Mouse (Mus musculus) B cell, adult 2 months (primary cell): ENCODE results near the gene Apba3.

ENCODE experiments used
- DNase-seq, 2 experiments: peaks; one replicate each; pipeline ENCODE4 v3.0.0; 2022

Gene Apba3

DNA sequence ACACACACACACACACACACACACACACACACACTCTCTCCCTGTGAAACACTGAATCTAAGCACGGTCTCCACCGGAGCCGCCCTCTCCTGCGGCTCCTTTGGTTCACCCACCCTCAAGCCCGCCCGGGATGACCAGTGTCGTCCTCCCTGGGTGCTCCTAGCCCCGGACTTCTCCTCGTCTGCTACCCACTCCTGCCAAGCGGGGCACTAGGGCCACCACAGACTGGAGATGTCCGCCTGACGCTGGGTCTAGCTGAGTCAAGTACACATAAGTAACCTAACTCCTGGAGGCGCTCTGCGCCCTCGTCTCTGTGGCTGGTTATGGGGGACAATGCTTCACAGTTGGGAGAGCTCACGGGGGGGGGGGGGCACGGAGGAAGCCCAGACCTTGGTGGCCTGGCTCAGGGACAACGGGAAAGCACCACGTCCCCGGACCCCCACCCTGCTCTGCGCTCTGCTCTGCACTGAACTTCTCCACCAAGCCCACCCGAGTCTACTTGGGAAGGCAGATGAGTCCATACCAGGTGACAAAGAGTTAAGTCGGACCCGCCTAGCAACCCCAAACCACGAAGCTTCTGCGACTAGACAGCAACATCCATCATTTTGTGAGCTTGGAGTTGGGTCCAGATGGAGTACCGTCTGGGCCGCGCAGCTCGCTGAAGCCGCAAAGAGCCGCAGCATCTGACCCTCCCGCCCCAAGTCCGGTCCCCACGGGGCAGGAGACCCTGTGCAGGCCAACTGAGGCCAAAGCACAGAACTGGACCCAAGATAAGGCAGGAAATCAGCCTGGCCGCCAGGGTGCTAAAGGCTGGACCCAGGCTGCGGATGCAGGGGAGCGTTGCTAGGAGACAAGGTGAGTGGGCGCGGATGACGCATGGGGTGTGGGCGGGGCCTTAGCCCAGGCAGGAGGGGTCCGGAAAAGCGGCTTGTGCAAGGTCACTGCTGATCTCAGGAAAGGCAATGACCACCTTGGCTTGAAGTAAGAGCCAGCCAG lies 14.0 kb upstream of the Apba3 start, which contains the start of gene Matk:
Gene Matk (plus strand): TSS at position 512 of the 996 bp plus-strand sequence.
- DNase-seq: peak; percentile 81 to 82

DNA sequence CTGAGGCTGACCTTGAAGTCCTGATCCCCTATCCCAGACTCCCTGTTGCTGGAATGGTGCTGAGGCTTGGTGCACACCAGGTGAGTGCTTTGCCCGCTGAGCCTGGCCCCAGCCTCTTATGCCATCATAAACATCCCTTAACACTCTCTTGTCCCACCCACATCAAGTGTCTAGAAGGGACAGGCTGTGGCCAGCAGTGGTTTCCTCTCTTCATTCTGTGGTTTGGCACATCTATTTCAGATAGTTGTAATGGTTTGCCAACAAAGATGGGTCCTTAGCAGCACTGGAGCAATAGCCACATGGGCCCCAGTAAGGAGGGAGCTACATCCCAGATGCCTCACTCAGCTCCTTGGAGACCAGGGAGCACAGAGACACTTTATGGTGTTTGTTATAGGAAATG lies 11.9 kb upstream of the Apba3 start:
- DNase-seq: no peak

DNA sequence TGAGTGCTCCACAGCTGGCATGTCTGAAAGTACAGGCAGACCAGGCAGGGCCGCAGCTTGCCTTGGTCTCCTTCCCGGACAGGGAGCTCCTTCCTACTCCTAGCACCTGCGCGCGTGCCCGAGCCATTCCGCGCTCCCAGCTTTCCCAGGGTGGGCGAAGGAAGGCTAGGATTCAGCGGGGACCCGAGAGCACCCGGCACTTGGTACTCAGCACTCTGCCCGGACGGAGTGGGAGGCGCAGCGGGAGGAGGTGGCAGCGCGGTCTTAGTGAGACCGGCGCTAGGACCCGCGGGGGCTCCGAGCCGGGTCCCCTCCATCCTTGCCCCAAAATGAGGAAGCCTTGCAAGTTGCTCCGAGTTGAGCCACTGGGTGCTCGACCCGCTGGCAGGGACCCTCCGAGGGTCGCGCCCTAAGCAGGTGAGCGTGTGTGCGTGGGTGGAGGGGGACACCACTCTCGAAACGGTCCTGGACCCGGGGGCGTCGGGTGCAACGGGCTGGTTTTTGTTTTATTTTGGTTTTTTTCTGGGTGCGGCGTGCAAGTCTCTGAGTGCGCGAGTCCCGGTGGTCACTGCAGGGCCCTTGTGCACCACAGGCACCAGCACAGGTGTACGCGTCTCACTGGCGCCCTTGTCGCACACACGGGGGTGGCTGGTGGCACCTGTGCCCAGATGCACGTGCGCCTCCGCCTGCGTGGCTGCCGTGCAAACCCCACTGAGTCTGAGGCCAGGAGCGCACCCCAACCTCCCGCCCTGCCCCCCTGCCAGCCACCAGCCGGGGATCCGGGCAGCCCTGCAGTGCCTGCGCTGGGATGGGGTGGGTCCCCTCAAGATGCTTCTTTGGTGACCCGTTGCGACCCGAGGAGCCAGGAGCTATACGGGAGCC lies 9.4 kb upstream of the Apba3 start:
- DNase-seq: peak; percentile 72 to 73

DNA sequence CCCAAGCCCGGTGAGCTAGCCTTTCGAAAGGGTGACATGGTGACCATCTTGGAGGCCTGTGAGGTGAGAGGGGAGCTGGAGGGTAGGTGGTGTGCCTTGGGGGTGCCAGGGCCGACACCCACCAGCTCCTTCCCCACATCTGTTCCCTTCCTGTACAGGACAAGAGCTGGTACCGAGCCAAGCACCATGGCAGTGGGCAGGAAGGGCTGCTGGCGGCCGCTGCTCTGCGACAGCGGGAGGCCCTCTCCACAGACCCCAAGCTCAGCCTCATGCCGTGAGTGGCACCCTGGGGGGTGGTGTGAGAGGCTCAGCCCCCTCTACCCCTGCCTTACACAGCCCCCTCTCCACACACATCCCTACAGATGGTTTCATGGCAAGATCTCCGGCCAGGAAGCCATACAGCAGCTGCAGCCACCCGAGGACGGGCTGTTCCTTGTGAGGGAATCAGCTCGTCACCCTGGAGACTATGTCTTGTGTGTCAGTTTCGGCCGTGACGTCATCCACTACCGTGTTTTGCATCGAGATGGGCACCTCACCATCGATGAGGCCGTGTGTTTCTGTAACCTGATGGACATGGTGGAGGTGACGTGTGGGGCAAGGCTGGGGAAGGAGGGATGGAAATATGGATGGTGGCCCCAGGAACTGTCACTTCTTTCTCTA lies 7.4 kb upstream of the Apba3 start:
- no peak for DNase-seq

DNA sequence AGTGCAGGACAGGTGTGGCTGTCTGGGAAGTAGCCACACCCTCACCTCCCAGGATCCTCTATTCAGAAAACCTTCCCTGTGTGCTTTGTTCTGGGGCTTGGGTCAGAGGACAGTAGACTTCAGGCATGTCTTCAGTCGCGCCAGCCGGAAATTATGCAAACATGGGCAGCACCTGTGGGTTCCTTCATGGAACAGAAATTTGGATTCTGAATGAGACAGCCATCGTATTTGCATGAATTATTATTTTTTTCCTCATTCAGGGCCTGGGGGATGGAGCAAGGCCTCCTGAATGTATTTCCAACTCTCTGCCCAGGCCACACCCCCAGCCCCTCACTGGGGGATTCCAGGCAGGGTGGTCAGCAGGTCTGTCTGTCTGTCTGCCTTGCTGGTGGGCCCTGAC lies 5.7 kb upstream of the Apba3 start:
- no peak for DNase-seq

DNA sequence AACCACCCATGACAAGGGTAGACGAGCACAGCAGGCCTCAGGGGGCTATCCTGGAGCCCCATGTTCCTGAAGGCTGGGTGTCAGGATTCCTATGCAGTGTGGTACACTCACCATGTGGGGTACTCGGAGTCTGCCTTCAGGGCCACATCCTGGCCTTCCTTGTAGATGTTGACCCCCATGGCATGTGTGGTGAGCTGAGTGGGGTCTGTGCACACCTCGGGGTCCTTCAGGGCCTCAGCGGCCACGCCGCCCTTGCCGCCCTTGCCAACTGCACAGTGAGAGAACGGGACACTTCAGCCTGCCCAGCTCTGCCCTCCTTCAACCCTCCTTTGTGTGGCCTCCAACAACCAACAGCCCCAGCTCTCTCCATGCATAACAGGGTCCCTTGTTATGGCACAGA lies 1.2 kb upstream of the Apba3 start:
- DNase-seq: no peak

DNA sequence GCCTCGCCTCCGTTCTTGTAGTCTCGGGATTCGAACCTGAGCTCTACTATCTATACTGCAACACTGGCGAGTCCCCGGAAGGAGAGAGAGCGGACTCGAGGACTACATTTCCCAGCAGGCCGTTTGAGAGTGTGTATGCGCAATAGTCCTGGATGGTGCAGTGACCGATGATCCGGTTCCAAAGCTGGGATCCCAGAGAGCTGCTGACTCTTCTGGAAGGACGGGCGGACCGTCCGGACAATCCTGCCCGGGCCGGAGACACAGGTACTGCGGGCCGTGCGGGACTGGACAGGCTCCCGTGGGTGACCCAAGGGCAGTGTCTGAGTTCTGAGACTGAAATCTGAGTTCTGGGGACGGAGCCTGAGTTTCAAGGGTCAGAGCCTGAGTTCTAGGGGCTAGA lies 1.3 kb downstream of the Apba3 start:
- peak; percentile 74 to 77 for DNase-seq

DNA sequence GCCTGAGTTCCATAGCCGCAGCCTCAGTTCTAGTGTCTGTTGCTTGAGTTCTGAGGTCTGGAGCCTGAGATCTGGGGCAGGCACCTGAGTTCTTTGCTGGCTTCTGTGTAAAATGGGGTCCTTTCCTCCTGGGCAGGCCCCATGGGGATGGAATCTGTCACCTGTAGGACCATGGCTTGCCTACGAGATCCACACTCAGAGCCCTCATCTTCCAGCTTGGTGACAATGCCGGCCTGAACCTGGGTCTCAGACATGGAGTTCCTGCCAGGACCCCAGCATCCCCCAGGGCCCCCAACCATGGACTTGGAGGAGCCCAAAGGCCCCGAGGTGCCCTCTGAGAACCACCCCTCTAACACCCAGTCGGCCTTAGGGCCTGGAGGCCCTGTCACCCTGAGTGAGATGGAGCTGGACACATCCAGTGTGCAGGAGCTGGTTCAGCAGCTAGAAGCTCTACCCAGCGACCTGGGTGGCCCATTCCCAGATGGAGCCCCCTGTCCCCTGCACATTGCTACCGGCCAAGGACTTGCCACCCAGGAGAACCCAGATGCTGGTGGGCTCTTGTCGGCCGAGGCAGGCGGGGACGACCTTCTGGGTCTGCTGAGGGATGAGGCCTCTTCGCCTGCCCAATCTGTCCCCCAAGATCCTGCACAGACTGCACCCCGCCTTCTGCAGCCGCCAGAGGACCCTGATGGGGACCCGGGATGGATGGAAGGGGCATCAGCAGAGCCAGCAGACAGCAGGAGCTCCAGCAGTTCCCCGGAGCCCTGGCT lies 2.1 kb downstream of the Apba3 start:
- DNase-seq: no peak

DNA sequence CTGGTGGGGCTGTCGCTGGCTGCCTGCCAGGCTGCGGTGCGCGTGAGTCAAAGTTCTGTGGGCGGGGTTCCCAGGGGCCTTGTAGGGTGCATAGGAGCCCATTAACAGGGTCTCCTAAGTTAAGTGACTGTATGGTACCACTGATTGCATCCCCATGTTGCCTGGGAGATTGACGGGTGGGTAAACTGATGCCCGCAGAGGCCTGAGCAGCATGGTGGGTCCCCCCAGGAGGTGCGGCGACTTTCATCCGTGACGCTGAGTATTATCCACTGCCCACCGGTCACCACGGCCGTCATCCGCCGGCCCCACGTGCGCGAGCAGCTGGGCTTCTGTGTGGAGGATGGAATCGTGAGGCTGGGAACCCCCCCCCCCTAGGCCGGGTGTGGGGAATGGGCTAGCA lies 5.6 kb downstream of the Apba3 start:
- no peak for DNase-seq

DNA sequence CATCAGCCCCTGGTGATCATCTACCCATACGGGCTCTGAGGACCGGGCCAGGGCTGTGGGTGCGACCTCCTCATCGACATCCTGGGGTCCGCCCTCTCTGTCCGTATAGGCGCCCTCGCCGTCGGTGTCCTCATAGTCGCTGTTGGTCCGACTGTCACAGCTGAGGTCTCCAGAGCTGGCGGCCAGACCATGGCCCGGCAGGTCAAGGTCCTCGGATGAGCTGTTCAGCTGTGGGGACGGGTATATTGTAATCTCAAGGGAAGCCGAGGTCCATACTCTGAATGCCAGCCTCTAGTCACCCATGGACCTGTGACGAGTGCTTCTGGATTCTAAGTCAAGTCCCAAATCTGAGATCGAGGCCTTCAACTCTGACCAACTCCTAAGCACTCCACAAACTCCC lies 7.1 kb downstream of the Apba3 start:
- no peak for DNase-seq

DNA sequence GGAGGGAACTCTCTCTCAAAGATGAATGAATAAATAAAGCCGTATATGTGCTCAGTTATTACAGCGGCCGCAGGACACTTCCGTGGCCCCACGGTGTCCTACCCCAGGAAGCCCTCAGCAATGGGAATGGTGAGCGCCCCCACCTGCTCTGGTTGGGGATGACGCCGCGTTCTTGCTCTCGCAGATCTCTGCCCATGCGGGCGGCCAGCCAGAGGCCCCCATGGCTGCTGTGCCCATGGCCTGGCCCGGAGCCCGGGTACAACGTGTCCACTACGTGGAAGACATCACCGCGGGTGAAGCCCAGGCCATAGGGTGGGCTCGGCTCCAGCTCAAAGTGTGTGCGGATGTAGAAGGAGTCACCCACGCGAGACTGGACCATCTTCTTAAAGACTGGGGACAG lies 10.9 kb downstream of the Apba3 start:
- DNase-seq: no peak

DNA sequence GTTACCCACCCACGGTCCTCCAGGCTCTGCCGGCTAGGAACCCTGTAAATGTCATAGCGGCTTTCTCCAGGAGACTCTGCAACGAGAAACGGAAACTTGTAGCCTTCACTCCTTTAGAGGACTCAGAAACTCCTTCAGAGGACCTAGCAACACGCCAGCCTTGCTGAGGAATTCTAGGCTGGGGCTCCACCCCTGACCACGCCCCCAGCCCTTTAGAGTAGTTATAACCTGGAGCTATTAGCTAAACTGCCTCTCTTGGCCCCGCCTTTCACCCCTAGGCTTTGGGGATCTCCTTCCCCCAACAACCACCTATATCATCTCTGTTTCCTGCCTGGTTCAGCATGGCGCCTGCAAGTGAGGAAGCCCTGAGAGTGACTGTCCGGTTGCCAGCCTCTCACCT lies 12.7 kb downstream of the Apba3 start:
- DNase-seq: no peak

DNA sequence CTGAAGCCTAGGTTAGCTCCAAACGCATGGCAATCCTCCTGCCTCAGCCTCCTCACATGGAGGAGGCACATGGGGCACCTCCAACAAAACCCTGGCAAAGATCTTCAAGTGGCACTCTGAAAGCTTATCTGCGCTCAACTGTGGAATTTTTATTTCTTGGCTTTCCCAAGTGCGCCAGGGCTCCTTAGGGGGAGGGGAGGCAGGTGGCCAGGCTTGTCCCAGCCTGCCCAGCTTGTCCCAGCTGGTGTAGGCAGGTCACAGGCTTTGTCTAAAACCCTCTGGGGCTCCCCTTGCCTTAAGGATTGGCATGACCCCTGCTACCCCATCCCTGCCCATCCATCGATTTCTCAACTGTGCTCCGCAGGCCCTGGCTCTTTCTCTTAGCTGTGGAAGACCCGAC lies 17.4 kb downstream of the Apba3 start:
- DNase-seq: no peak

DNA sequence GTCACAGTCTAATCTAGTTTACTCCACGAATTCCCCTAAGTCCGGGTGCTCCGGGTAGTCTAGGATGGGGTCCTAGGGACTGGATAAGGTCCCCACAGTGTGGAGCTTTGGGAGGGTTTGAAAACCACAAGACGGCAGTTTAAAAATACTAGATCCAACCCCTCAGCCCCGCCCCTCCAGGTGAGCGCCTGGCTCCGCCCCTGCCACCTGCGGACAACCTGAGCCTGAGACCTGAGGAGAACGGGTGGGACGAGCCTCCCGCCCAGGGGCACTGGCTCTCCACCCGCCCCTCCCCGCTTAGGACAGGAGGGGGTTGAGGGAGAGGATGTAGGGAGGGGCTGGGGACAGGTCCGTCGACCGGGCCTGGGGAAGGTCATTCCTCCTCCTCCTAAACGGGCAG lies 18.0 kb downstream of the Apba3 start:
- DNase-seq: no peak

DNA sequence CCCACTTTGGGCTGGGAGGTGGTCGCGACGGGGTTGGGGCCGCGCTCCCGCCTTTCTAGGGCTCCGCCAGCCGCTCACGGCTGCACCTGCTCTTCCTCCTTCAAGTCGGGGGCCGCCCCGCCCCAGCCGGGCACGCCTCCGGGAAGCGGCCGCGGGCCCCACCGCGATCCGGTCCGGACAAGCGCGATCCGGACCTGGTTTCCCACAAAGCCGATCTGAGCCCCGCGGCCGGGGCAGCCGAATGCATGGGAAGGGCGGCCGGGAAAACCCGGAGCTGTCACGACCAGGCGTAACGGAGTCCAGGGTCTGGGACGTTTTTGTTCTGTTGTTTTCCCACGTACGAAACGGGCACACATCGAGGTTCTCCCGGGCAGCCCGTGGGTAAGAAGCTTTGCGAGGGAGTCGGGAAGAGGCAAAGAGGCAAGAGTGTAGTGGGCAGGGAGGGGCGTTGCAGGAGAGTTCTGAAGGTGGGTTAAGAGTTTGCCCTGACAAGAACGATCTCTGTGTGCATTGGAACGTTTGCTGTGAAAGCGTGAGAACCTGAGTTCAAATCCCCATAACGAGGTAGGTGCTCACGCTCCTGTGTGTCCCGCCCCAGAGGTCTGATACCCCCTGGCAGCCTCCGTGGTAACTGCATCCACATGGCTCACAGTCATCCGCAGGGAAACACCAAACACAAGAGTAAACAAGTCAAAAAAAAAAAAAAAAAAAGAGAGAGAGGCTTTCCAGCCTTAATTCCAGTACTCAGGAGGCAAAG lies 19.1 kb downstream of the Apba3 start:
- DNase-seq: peak; percentile 94 to 95

DNA sequence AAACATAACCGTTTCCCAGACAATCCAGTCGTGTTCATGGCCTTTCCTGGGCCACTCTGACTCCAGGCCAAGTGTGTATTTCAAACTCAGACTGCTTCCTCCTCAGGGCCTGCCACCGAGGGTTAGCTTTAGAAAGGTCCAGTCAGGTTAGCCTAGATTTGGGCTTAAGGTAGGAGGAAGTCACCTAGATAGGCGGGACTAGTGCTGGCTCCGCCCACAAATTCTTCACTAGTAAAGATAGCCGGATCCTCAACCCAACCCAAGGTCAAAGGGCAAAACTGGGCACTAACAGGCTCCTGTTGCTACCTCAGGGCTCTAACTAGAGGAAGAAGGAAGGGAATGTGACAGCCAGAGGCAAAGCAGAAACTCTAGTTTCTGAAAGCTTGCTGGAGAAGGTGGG lies 19.8 kb downstream of the Apba3 start:
- DNase-seq: peak; percentile 58 to 64

DNA sequence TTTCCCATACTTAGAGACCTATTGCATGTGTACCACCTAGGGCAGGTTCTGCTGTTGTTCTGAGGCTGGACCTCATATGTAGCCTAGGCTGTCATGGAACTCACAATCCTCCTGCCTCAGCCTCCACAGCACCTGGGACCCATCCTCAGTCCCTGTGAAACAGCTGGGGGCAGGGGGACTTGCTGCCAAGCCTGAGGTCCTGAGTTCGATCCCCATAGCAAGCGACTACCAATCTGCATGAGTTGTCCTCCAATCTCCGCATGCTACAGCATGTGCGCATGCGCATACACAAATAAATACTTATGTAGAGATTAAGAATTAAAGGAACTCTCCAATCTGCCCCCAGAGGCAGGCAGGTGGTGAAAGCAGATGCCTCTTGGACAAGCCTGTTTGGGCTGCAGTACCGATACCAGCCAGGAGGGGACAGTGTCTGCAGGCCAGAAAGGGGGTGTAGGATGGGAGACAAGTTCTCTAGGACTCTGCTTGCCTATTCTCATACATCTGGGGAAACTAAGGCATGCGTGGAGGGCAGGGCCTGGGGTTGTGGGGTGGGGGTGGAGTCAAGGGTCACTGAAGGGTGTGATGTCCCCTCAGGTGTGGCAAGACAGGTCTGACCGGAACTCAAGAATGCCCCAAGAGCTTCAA lies 20.9 kb downstream of the Apba3 start:
- DNase-seq: peak; percentile 90 to 92

DNA sequence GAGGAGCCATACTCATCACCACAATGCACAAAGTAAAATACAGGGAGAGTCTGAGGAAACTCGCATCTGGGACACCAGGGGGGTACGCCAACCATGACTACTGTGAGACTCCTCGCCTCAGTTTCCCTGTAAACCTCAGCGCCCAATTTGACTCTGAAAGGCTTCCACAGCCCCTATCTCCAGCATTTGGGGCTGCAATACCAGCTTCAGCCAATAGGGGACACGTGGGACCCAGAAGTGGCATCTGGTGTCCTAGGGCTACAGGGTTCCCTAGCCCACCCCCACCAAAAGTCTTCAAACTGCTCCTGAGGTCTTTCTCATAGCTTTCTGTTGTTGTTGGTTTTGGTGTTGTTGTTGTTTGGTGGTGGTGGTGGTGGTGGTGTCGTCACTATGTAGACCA lies 21.8 kb downstream of the Apba3 start:
- DNase-seq: peak; percentile 74 to 76

DNA sequence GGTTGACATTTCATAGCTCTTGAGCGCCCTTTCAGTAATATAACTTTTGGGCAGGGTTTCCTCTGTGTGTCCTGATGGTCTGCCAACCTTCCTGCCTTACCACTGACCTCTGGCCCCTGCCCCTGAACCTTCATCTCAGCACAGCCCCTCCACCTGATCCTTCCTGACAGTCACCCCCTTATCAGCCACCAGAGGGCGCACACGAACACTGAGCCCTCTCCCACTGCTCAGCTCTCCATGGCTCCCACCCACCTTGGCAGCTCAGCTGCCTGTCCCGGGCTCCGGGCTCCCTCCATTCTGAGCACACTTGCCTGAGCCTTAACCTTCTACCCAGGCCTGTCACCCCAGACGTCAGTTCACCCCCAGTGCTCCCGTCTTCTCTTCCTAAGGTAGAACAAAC lies 22.5 kb downstream of the Apba3 start:
- peak; percentile 77 to 78 for DNase-seq

DNA sequence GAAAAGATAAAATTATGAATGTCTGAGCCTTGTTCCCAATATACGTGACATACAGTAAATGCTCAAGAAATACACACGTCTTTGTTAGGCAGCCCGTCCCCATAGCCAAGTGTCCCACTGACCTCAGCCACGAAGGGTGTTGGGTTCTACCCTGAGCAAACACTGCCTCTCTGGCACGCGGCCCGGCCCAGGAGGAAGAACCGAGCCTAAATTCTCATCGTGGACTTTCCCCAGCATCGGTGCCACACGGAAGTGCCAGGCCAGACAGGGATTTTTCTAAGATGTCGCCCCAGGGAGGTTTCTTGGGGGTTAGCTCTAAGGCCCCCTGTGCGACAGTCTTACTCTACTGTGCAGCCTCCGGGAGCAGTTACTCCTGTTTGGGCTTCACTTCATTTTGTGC lies 23.1 kb downstream of the Apba3 start:
- no peak for DNase-seq
